Mouse (Mus musculus): ENCODE results near the gene Gm9125. TPM values are rescaled to one million over a fixed set of nuclear protein-coding genes. Genes with fewer than 3 reads are reported as not detected.

Gene Gm9125
- polyA plus RNA-seq (2017; shearing (Covaris generic)): not detected

GRCm38 (mm10) chr3:94054785-94055184 is at the start of gene Gm9125:
Gm9125 (minus strand) TSS chr3:94054885.

GRCm38 (mm10) chr3:94072544-94072943 is 17.9 kb upstream of the Gm9125 start, which contains the start of gene Gm10697:
Gm10697 (minus strand) TSS chr3:94072644.

Other genes starting within 250 kb of the Gm9125 start
- gene Tdpoz3, start 228.9 kb downstream of the Gm9125 start, polyA plus RNA-seq (2017; shearing (Covaris generic)): not detected
- not detected for gene Gm9117, start 111.3 kb downstream of the Gm9125 start, polyA plus RNA-seq (2017; shearing (Covaris generic))
- gene Tdpoz5, start 93.6 kb downstream of the Gm9125 start, polyA plus RNA-seq (2017; shearing (Covaris generic)): not detected
- not detected for gene Gm10697, start 17.8 kb upstream of the Gm9125 start, polyA plus RNA-seq (2017; shearing (Covaris generic))
- gene Gm10696, start 123.3 kb upstream of the Gm9125 start, polyA plus RNA-seq (2017; shearing (Covaris generic)): not detected
- not detected for gene Gm5286, start 141.8 kb upstream of the Gm9125 start, polyA plus RNA-seq (2017; shearing (Covaris generic))
- not detected for gene Gm4778, start 209.2 kb upstream of the Gm9125 start, polyA plus RNA-seq (2017; shearing (Covaris generic))

All from CD4-positive, CD25-positive, alpha-beta regulatory T cell (primary cell).